Mouse (Mus musculus) ES-Bruce4 (cell line): Measurements from ENCODE around the gene Rbm25.

Source experiments
- CTCF ChIP-seq: IDR thresholded peaks from one replicate; pipeline ENCODE4 v1.8.1; 2011; ENCODE audit warnings: low read depth, low read length
- EP300 ChIP-seq: IDR thresholded peaks from 2 replicates; pipeline ENCODE4 v1.6.1; 2011; ENCODE audit warnings: low read depth, low read length; ENCODE audit not compliant: insufficient read depth

- no peak for TF ChIP-seq CTCF
- no peak for TF ChIP-seq EP300
Observed at GRCm38 (mm10) chr12:83694011-83694410, 63.0 kb downstream of the Rbm25 start.
